Mouse (Mus musculus) layer of hippocampus, postnatal 25 days (tissue): ENCODE results near the gene Saa1. TPM values are rescaled to one million over a fixed set of nuclear protein-coding genes. Genes with fewer than 3 reads are reported as not detected.
"Not testable (repeated sequence)": the region's sequence is repeated elsewhere in the genome, so short reads cannot be mapped to it uniquely, and the experiment has no call there.

Experiments used
- DNase-seq, 2 experiments: peaks; one replicate each; pipeline ENCODE4 v3.0.0; 2022; ENCODE audit warnings: mixed read lengths in 2 of 2, low spot score in 1 of 2; ENCODE audit errors: extremely low spot score in 1 of 2
- total RNA-seq, 2 experiments: library from RNA; stranded (reverse); gene quantifications; 2 replicates each; pipeline ENCODE4 v1.2.3; 2021

Saa1 gene
- total RNA-seq: not detected

DNA sequence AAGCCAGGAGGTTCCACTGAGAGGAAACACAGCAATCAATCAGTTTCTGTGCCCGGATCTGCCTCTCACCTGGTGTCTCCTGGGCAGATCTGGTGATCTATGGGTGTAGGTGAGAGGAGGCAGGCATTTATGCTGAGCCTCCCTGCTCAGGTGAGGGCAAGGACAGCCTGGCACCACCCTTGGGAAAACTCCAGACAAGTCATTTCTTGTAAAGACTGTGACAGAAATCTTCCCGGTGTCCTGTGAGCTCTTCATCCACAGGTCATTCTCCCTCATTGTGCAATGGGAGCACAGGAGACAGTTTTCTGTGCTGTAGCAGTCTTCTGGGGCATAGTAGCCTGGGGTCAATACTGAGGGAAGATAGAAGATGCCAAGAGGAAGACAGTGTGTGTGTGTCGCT lies at the start of gene Saa1:
Saa1 (minus strand) TSS at position 101 of the 400 bp plus-strand sequence.
- not testable (repeated sequence) for DNase-seq

DNA sequence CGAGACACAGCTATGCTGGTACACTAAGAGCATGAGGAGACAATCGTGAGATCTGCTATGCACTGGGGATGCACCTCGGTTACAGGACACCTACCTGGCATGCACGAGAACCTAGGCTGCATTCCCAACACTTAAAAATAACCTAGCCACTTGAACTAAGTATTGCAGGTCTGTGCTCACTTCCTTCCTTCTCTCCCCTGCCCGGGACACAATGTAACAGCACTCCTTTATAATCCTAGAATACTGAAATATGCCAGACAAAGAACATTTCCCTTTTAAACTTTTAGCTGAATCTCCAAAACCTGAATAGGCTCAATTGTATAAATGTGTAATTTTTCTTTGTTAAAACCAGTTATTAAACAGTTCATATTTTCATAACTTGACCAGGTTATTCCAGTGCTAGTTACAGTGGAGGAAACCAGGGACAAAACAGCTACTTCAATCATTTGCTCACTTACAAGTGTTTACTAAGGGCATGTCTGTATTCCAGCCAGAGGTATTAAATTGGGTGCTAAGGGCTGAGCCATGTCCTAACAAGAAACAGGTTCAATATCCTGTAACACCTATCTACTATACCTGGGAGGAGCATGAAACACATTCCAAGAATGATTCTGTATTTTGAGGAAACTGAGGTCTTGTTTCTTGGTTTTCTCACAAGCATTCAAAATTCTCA lies 46.5 kb upstream of the Saa1 start:
- DNase-seq: no peak

DNA sequence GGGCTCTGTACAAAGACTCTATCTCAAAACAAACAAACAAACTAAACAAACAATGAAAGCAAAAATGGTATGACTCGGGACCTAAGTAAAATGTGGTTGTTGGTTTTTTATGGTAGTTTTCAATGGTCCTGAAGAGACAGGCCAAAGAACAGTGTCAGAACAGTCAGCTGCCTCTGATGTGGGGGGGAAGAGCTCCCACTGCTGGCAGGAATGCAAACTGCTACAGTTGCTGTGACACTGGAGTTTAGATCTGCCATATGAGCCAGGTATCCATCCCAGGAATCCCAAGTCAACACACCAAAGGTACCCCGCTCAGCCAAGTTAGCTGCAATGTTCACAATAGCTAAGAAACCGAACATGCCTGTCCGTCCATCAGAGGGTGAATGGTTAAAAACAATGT lies 27.9 kb upstream of the Saa1 start:
- DNase-seq: peak; percentile 17 to 58

DNA sequence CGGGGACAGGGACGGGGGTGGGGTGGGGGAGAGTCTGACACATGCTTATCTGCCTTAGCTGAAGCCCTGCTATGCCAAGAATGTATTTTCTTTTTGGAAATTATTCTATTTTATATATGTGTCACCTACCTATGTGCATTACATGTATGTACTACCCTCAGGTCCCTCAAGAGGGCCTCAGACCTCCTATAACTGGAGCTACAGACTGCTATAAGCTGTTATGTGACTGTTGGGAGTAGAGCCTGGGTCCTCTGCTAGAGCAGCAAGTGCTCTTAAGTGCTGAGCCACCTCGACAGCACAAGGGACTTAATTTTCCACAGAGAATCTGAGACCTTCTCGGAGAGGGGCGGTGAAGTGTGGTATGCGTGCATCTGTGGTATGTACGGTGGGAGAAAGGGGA lies 25.7 kb upstream of the Saa1 start:
- DNase-seq: no peak

DNA sequence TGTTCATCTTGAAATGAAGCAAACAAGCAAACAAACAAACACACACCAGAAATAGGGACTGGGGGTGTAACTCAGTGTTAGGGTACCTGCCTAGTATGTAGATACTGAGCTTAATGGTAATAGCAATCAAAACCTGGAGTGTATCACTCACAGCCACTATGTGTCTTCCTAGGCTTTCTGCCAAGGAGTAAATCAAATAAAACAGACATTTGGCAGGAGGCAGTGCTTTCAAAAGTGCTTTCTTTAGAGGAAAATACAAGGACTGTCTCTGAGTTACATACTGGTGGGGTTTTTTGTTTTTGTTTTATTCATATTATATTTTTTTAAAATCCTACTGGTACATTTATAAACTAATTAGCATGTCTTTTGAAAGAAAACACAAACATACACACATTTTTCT lies 24.6 kb upstream of the Saa1 start:
- DNase-seq: no peak

DNA sequence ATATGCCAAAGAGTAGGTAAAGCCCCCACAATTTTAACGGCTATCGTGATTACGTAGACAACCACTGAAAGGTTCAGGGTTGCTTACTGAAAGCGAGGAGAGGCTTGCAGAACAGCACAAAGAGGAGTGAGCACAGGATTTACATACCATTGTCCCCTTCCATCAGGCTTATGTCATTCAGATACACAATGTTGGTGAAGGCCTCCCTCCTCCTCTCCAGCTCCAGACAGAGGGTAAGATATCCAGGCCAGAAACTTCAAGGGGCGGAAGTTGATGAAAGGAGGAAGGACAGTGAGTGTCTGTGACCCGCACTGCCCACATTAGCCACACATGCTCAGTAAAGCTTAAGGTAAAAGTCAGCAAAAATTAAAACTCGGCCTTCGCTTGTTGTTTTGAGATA lies 21.9 kb upstream of the Saa1 start:
- no peak for DNase-seq

DNA sequence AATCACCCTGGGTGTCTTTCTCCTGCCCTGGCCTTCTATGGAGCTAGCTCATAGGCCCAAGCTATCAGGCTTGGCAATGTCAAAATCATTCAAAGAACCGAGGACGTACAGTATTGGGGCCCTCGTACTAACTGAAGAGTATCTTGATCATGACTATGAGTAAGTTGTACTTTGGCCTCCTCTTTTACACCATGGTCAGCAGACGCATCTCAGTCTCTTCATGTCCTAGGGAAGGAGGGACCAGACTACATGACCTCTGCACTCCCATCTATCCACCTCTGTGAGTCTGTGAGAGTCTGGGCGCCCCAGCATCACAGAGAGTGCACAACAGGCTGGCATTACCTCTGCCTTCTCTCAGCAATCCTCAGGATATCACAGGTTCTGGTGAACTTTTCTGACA lies 19.8 kb upstream of the Saa1 start:
- no peak for DNase-seq

DNA sequence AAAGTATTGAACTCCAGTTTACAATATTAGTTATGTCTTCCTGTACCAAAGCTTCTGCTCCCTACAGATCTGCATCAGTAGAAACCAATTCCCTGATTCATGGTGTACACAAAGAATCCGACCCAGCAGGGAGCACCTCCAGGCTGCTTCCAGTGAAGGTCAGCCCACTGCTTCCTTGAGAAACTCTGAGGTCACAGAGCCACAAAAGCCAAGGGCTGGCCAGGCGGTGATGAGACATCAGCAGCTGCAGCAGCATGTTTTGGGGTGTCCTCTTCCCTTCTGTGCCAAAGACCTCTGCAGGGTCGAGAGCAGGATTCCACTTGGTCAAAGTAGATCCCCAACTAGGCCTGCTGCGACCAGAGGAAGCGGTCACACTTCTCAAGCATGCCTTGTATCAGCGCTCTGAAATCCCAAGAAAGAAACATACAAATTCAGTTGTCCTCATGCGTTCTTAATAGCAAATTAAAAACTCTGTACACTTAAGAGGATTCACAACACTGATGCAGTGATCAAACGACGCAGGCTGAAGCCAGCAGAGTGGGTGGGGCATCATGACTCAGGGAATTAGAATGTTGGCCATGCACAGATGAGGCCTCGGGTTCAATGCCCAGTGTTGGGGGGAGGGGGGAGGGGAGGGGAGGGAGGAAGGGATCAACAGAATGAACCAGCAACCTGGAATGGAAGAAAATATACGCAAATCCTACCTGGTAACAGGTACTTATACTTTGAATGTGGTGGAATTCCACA lies 18.4 kb upstream of the Saa1 start:
- no peak for DNase-seq

DNA sequence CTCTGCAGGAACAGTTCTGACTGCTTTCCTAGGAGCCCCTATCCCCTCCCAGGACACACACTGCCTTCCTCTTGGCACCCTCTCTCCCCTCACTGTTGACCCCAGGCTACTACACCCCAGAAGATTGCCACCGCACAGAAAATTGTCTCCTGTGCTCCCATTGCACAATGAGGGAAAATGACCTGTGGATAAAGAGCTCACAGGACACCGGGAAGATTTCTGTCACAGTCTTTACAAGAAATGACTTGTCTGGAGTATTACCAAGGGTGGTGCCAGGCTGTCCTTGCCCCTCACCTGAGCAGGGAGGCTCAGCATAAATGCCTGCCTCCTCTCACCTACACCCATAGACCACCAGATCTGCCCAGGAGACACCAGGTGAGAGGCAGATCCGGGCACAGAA lies 8.7 kb upstream of the Saa1 start, which contains the start of gene Saa2:
Saa2 (plus strand) TSS at position 301 of the 400 bp plus-strand sequence.
- no peak for DNase-seq

DNA sequence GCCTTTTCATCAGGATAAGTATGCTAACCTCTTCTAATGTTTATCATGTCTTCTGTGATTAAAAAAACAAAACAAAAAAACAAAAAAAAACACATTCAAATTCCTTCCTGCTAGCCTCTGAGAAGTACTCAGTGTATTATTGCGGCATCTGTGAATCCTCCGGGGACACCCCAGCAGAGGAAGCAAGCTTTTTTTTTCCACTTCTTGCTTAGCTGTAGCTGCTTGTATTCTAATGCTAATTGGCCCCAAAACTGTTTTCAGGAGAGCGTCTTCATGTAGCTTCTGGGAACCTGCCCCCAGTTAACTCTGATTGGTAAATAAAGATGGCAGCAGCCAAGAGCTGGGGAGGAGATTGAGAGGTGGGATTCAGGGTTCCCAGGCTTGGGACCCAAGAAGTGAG lies 5.7 kb upstream of the Saa1 start:
- no peak for DNase-seq

DNA sequence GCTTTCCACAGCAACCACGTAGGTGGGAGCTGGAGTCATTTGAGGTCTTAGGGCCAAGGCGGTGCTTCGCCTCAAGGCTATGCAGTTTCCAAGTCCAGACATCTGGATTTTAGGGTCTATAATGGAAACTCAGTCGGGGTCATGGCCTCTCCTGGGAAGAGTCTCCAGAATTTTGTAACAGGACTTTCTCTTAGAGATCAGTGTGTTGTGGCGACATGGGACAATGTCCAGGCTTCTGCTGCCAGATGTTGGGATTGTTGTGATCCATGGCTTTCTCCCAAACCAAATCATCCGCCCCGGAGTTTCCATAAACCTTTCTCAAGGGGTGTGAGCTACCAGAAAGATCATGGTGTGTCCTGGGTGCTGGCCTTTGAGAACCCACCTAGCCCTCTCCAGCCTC lies 3.6 kb upstream of the Saa1 start:
- no peak for DNase-seq

DNA sequence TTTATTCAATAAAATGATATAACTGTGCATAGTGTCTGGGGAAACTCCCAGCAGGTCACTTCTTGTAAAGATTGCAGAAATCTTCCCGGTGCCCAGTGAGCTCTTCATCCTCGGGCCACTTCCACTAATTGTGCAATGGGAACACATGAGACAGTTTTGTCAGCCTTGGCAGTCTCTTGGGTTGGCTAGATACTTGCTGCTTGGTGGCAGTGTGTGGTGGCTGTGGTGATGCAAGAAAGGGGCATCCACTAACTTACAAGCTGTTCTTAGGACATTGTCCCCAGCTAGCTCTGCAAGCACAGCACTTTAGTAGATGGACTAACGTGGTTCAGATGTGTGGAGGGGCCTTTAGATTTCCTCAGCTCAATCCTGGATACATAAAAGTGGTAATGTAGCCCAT lies 3.0 kb upstream of the Saa1 start:
- DNase-seq: no peak

DNA sequence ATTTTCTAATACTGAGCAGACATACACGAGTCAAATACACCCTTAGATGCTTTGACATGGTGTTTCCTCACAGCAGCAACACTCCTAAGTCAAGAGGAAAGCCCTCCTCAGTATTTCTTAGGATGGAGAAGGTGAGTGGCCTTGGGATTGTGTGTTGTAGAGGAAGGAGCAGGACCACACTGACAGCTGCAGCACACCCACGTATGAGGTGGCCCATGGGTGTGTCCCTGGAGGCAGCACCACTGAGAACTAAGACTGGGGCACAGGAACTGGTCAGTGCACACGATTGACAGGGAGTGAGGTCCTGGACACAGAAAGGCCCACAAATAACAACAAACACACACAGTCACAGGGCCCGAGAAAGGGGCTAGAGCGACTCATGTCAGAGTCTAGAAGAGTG lies 2.7 kb downstream of the Saa1 start:
- DNase-seq: not testable (repeated sequence)

DNA sequence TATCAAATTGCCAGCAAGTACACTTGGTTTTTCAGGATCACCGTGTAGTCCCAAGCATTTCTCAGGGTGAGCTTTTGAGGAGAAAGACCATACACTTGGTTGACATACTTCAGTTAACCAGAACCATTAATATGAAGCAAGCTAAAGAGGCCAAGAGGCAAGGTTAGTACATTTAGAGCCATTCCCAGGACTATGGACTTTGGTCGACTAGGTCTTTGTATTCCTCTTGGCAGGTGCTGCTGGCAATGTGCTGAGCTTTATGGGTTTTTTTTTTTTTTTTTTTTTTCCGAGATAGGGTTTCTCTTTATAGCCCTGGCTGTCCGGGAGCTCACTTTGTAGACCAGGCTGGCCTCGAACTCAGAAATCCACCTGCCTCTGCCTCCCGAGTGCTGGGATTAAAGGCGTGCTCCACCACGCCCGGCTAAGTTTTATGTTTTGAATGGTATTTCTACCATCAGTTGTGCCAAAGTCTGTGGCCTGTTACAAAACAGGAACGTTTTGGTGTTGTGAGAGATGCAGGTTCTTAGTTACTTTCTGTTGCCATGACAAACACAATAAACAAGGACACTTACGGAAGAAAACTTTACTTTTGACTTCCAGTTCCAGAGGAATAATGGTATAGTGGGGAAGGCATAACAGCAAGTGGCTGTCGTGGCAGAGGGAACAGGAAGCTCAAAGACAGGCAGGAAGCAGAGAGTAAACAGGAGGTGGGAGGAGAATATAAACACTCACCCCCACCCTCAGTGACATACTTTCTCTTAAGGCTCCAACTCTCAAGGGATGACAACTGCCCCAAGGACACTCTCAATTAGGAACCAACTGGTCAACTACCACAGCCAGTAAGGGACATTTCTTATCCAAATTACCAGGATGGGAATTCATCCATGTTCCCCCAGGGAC lies 4.0 kb downstream of the Saa1 start:
- DNase-seq: no peak

DNA sequence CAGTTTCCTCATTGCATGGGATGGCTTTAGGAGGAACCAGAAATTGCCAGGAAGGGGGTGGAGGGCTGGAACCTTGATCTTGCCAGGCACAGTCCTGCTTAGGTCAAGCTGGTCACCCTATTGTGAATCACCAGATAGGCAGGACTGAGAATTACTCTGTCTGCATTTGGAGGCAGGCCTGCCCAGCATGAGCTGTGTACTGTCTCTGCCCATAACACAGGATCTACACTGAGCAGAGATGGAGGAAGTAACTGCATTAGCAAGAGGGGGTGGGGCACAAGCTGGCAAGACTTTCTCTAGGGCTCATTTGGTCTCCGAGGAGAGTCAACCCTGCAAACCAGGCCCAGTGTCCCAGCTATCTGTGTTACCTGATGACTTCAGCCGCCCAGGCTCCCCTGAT lies 7.8 kb downstream of the Saa1 start:
- DNase-seq: no peak

DNA sequence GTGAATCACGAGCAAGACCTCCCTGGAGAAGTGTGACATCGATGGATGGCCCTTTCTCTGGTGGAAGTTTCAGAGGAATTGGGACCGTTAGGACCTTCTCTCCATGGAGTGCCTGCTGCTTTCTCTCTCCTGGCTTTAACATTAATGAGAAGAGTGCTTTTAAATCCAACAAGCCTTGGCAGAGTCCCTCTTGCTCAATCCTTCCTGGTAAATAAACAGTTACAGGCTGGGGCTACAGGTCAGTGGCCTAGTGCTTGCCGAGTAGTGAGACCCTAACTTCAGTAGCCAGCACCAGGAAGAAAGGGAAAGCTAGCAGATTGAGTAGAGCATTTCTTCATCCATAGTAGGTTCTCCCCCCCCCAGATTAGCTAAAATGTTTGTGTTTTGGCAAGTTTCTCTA lies 10.3 kb downstream of the Saa1 start, which contains the start of gene Saa4:
Saa4 (minus strand) TSS at position 146 of the 400 bp plus-strand sequence.
- no peak for DNase-seq

DNA sequence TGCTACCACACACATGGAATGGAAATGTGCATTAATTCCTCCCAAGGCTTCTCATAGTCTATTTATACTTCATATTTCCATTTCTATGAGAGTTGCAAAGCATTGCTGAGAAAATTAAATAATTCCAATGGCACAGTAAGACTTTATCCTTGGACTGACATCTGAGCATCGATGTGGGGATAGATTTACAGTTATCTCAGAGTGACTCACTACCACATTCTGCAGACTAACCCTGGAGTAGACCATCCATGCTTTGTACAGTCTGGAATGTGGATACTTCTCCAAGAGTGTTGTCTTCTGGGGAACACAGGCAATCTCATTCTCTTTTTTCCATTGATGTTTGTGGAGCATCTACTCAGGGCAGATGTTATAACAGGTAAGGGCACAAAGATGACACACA lies 15.2 kb downstream of the Saa1 start:
- DNase-seq: no peak

DNA sequence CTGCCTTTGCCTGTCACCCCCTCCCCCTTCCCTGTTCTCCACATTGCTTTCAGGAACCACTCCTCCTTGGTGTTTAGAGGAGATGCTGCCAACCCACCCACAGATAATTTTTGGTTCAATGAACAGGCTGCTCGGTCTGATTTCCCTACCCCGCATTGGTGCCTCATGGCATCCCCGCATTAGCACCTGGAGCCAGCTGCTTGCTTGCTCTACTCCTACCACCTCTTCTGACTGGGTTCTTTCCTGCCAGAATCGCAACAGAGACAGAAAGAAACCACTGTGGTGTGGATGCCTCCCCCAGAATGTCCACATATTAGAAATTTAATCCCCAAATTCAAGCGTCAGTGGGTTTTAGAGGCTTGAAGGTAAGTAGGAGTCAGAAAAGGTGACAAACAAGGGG lies 18.4 kb downstream of the Saa1 start:
- DNase-seq: no peak

DNA sequence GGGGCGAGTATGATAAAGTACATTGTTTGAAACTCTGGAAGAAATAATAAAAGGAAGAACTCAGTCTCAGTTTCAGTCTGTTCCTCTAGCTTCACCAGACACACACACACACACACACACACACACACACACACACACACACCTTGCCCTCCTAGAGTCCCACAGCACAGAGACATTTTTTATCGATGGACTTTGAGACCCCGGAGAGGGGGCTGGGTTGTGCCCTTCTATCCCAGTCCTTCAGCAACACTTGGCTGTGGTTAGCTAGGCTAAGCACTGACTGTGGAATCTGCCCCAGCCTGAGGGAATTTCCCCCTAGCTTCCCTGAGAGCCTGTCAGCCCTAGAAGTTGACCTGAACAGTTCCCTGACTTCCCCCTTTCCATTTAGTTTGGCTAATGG lies 18.9 kb downstream of the Saa1 start:
- no peak for DNase-seq

DNA sequence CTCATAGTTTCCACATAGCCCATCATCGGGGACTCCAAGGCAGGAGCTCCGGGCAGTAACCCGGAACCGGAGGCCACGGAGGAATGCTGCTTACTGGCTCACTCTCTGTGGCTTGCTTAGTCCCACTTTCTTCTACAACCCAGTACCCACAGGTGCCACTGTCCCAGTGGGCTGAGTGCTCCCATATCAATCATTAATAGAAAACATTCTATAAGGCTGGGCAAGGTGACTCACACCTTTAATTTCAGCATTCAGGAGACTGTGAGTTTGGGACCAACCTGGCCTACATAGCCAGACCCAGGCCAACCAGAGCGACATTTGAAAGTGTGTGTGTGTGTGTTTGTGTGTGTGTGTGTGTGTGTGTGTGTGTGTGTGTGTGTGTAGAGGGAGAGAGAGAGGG lies 19.4 kb downstream of the Saa1 start:
- DNase-seq: no peak

DNA sequence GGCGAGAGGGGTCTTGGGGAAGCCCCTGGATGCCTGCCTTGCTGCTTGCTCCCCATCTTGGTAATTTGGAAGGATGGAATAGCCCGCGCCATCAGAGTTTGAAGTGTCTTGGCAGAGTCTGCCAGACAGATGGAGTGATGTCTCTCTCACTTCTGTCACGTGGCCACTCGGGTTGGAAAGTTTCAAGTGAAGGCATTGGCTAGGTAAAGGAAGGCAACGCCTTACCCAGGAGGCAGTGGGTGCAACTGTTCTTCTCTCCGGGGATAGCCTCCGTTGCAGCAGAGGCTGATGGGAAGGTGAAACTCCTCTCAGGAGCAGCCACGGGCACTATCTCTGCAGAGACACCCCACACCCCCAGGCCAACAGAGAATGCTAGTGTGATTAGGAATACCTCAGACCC lies 22.3 kb downstream of the Saa1 start:
- DNase-seq: no peak
